Mouse (Mus musculus): ENCODE results near the gene Zfp771.

The Zfp771 gene

GRCm38 (mm10) chr7:127243870-127244657, at the start of gene Zfp771:
Gene Zfp771, plus strand, starts transcription at chr7:127244274.
- DNase-seq (ENCODE audit: low read depth, low spot score), result peak; percentile 97

- no peak for DNase-seq (ENCODE audit: low read depth, low spot score)
These were observed 49.4 kb upstream of the Zfp771 start for GRCm38 (mm10) chr7:127194633-127195029.

GRCm38 (mm10) chr7:127195544-127196295, 48.4 kb upstream of the Zfp771 start, which contains the start of gene Cd2bp2:
Gene Cd2bp2, minus strand, starts transcription at chr7:127196050.
- DNase-seq (ENCODE audit: low read depth, low spot score), result peak; percentile 97

GRCm38 (mm10) chr7:127196484-127196883, 47.6 kb upstream of the Zfp771 start:
- DNase-seq (ENCODE audit: low read depth, low spot score), result no peak

- no peak for DNase-seq (ENCODE audit: low read depth, low spot score)
These were observed 37.5 kb upstream of the Zfp771 start for GRCm38 (mm10) chr7:127206606-127207005.

- DNase-seq (ENCODE audit: low read depth, low spot score), result peak; percentile 61
These were observed 36.4 kb upstream of the Zfp771 start for GRCm38 (mm10) chr7:127207374-127208294.

GRCm38 (mm10) chr7:127208295-127208552, 35.9 kb upstream of the Zfp771 start, which contains the start of gene Tbc1d10b:
Gene Tbc1d10b, minus strand, starts transcription at chr7:127208468.
- DNase-seq (ENCODE audit: low read depth, low spot score), result no peak

GRCm38 (mm10) chr7:127208553-127209438, 35.3 kb upstream of the Zfp771 start, which contains the start of gene Mylpf:
Gene Mylpf, plus strand, starts transcription at chr7:127208890.
- peak; percentile 98 for DNase-seq (ENCODE audit: low read depth, low spot score)

GRCm38 (mm10) chr7:127209851-127210250, 34.2 kb upstream of the Zfp771 start:
- no peak for DNase-seq (ENCODE audit: low read depth, low spot score)

- DNase-seq (ENCODE audit: low read depth, low spot score), result peak; percentile 81
These were observed 33.8 kb upstream of the Zfp771 start for GRCm38 (mm10) chr7:127210266-127210665.

GRCm38 (mm10) chr7:127211014-127211745, 32.9 kb upstream of the Zfp771 start:
- peak; percentile 27 for DNase-seq (ENCODE audit: low read depth, low spot score)

- DNase-seq (ENCODE audit: low read depth, low spot score), result no peak
These were observed 31.4 kb upstream of the Zfp771 start for GRCm38 (mm10) chr7:127212432-127213250.

GRCm38 (mm10) chr7:127213485-127213884, 30.6 kb upstream of the Zfp771 start:
- DNase-seq (ENCODE audit: low read depth, low spot score), result peak; percentile 52

- DNase-seq (ENCODE audit: low read depth, low spot score), result no peak
These were observed 30.1 kb upstream of the Zfp771 start for GRCm38 (mm10) chr7:127213930-127214329.

- no peak for DNase-seq (ENCODE audit: low read depth, low spot score)
These were observed 29.6 kb upstream of the Zfp771 start for GRCm38 (mm10) chr7:127214521-127214920.

GRCm38 (mm10) chr7:127214981-127215871, 28.8 kb upstream of the Zfp771 start:
- peak; percentile 76 for DNase-seq (ENCODE audit: low read depth, low spot score)

- no peak for DNase-seq (ENCODE audit: low read depth, low spot score)
These were observed 27.8 kb upstream of the Zfp771 start for GRCm38 (mm10) chr7:127216307-127216706.

GRCm38 (mm10) chr7:127217475-127217874, 26.6 kb upstream of the Zfp771 start:
- DNase-seq (ENCODE audit: low read depth, low spot score), result peak; percentile 39
